Mouse (Mus musculus) megakaryocyte progenitor cell, adult 5-6 weeks (primary cell): ENCODE results near the gene Tmem59l. TPM values are rescaled to one million over a fixed set of nuclear protein-coding genes. Genes with fewer than 3 reads are reported as not detected.

Experiments
- total RNA-seq, 2 experiments: library from RNA; stranded (forward) in 1 of 2; stranded (reverse) in 1 of 2; fragments of 157-497, 149-512 nt in 1 of 2; fragments of 200-1000 nt in 1 of 2; gene quantifications; 2 replicates each; pipeline versions ENCODE4 v1.2.3 to v1.2.4; 2015 to 2017

The Tmem59l gene
- total RNA-seq, 2 experiments from 2014 or later: not detected

Other genes with a start within 250 kb of the Tmem59l start
- 4.2 and 5.8 TPM in 2 replicates for gene Homer3, start 204.5 kb downstream of the Tmem59l start, total RNA-seq (2015)
- gene Homer3, start 204.5 kb downstream of the Tmem59l start, total RNA-seq (2017): 8.9 and 9.9 TPM in 2 replicates
- 42.7 and 44.7 TPM in 2 replicates for gene Ddx49, start 184.9 kb downstream of the Tmem59l start, total RNA-seq (2015)
- gene Ddx49, start 184.9 kb downstream of the Tmem59l start, total RNA-seq (2017): 163 and 172 TPM in 2 replicates
- gene Cope, start 184.8 kb downstream of the Tmem59l start, total RNA-seq (2015): 214 and 223 TPM in 2 replicates
- gene Cope, start 184.8 kb downstream of the Tmem59l start, total RNA-seq (2017): 129 and 151 TPM in 2 replicates
- not detected in 2 replicates for gene Cers1, start 171.6 kb downstream of the Tmem59l start, total RNA-seq (2015)
- not detected in 2 replicates for gene Cers1, start 171.6 kb downstream of the Tmem59l start, total RNA-seq (2017)
- not detected in 2 replicates for gene Gdf1, start 157.5 kb downstream of the Tmem59l start, total RNA-seq (2015)
- gene Gdf1, start 157.5 kb downstream of the Tmem59l start, total RNA-seq (2017): not detected in 2 replicates
- 13.9 and 15.3 TPM in 2 replicates for gene Upf1, start 134.1 kb downstream of the Tmem59l start, total RNA-seq (2015)
- 32.3 and 32.5 TPM in 2 replicates for gene Upf1, start 134.1 kb downstream of the Tmem59l start, total RNA-seq (2017)
- gene Comp, start 113.8 kb downstream of the Tmem59l start, total RNA-seq (2015): not detected in 2 replicates
- gene Comp, start 113.8 kb downstream of the Tmem59l start, total RNA-seq (2017): 0.07 TPM in 1 of 2 replicates, not detected in the other
- gene Crtc1, start 47.8 kb downstream of the Tmem59l start, total RNA-seq (2015): 7.8 and 9.3 TPM in 2 replicates
- gene Crtc1, start 47.8 kb downstream of the Tmem59l start, total RNA-seq (2017): 2.7 and 6.6 TPM in 2 replicates
- 4.7 and 5.1 TPM in 2 replicates for gene Klhl26, start 10.4 kb downstream of the Tmem59l start, total RNA-seq (2015)
- 3.5 and 3.6 TPM in 2 replicates for gene Klhl26, start 10.4 kb downstream of the Tmem59l start, total RNA-seq (2017)
- gene Crlf1, start 5.8 kb upstream of the Tmem59l start, total RNA-seq (2015): not detected in 2 replicates
- gene Crlf1, start 5.8 kb upstream of the Tmem59l start, total RNA-seq (2017): not detected in 2 replicates
- 40.6 and 41.3 TPM in 2 replicates for gene Rex1bd, start 19.4 kb upstream of the Tmem59l start, total RNA-seq (2015)
- 42.1 and 50.4 TPM in 2 replicates for gene Rex1bd, start 19.4 kb upstream of the Tmem59l start, total RNA-seq (2017)
- gene Uba52, start 23.4 kb upstream of the Tmem59l start, total RNA-seq (2015): 3,077 and 3,244 TPM in 2 replicates
- gene Uba52, start 23.4 kb upstream of the Tmem59l start, total RNA-seq (2017): 4,035 and 5,307 TPM in 2 replicates
- gene Fkbp8, start 40.4 kb upstream of the Tmem59l start, total RNA-seq (2015): 74.6 and 90.4 TPM in 2 replicates
- gene Fkbp8, start 40.4 kb upstream of the Tmem59l start, total RNA-seq (2017): 114 and 133 TPM in 2 replicates
- gene Kxd1, start 40.6 kb upstream of the Tmem59l start, total RNA-seq (2015): 88.0 and 106 TPM in 2 replicates
- gene Kxd1, start 40.6 kb upstream of the Tmem59l start, total RNA-seq (2017): 63.1 and 84.4 TPM in 2 replicates
- gene Ell, start 52.1 kb upstream of the Tmem59l start, total RNA-seq (2015): 8.5 and 8.7 TPM in 2 replicates
- 9.1 and 9.5 TPM in 2 replicates for gene Ell, start 52.1 kb upstream of the Tmem59l start, total RNA-seq (2017)
- gene Isyna1, start 107.0 kb upstream of the Tmem59l start, total RNA-seq (2015): 26.1 and 39.0 TPM in 2 replicates
- gene Isyna1, start 107.0 kb upstream of the Tmem59l start, total RNA-seq (2017): 42.9 and 45.4 TPM in 2 replicates
- gene Ssbp4, start 121.5 kb upstream of the Tmem59l start, total RNA-seq (2015): 31.6 and 40.7 TPM in 2 replicates
- gene Ssbp4, start 121.5 kb upstream of the Tmem59l start, total RNA-seq (2017): 40.2 and 69.7 TPM in 2 replicates
- 6.2 and 12.9 TPM in 2 replicates for gene Lrrc25, start 128.8 kb upstream of the Tmem59l start, total RNA-seq (2015)
- gene Lrrc25, start 128.8 kb upstream of the Tmem59l start, total RNA-seq (2017): 4.7 and 5.4 TPM in 2 replicates
- gene Gdf15, start 145.1 kb upstream of the Tmem59l start, total RNA-seq (2015): not detected in 2 replicates
- not detected in 2 replicates for gene Gdf15, start 145.1 kb upstream of the Tmem59l start, total RNA-seq (2017)
- gene Pgpep1, start 173.0 kb upstream of the Tmem59l start, total RNA-seq (2015): 11.7 and 11.8 TPM in 2 replicates
- 3.6 and 5.2 TPM in 2 replicates for gene Pgpep1, start 173.0 kb upstream of the Tmem59l start, total RNA-seq (2017)
- gene Lsm4, start 185.9 kb upstream of the Tmem59l start, total RNA-seq (2015): 121 and 125 TPM in 2 replicates
- 214 and 249 TPM in 2 replicates for gene Lsm4, start 185.9 kb upstream of the Tmem59l start, total RNA-seq (2017)
- 16.1 and 29.1 TPM in 2 replicates for gene Jund, start 211.6 kb upstream of the Tmem59l start, total RNA-seq (2015)
- gene Jund, start 211.6 kb upstream of the Tmem59l start, total RNA-seq (2017): 19.8 and 21.0 TPM in 2 replicates
- gene Iqcn, start 216.1 kb upstream of the Tmem59l start, total RNA-seq (2015): 0.07 TPM in 1 of 2 replicates, not detected in the other
- not detected in 2 replicates for gene Iqcn, start 216.1 kb upstream of the Tmem59l start, total RNA-seq (2017)
- not detected in 2 replicates for gene Gm3336, start 231.2 kb upstream of the Tmem59l start, total RNA-seq (2015)
- gene Gm3336, start 231.2 kb upstream of the Tmem59l start, total RNA-seq (2017): 0.12 TPM in 1 of 2 replicates, not detected in the other
- gene Pde4c, start 236.4 kb upstream of the Tmem59l start, total RNA-seq (2015): 0.39 TPM in 1 of 2 replicates, not detected in the other
- gene Pde4c, start 236.4 kb upstream of the Tmem59l start, total RNA-seq (2017): not detected in 2 replicates